Mouse (Mus musculus): ENCODE measurements around the gene Itpr3.

The Itpr3 gene

DNA sequence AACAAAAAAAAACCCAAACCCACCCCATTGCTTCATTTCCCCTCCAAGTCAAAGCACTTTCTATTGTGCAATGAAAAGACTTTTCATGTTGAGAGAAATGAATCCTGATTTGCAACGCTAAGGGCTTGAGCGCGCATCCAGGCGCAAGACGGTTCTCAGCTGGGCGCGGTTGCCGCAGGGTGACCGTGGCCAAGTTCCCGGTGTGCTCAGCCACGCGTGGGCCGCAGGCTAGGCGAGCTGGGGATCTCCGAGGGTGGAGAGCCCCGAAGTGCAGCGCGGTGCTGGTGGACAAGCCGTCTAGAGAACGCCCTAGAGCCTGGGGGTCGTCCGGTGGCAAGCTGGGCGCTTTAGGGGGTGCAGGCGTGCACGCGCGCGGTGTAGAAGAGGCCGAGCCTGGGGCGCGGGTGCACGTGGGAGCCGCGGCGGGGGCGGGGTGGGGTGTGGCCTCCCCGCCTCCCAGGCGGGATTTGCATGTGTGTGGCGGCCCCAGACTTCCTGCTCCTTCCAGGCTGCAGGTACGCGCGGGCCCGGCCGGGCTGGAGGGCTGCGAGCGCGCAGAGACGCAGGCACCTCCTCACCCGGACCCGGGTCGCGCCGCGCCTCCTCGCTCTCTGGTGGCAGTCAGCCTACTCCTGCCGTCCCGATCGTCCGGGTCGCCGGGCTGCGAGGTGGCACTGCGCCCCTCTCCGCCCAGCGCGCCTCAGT, at the start of gene Itpr3:
Gene Itpr3, plus strand, starts transcription at position 493 of the 705 bp plus-strand sequence.
- DNase-seq: no peak

- DNase-seq: no peak
These were observed 48.8 kb upstream of the Itpr3 start for GRCm38 (mm10) chr17:27008277-27008676.

- no peak for DNase-seq
These were observed 45.9 kb upstream of the Itpr3 start for GRCm38 (mm10) chr17:27011167-27011566.

DNA sequence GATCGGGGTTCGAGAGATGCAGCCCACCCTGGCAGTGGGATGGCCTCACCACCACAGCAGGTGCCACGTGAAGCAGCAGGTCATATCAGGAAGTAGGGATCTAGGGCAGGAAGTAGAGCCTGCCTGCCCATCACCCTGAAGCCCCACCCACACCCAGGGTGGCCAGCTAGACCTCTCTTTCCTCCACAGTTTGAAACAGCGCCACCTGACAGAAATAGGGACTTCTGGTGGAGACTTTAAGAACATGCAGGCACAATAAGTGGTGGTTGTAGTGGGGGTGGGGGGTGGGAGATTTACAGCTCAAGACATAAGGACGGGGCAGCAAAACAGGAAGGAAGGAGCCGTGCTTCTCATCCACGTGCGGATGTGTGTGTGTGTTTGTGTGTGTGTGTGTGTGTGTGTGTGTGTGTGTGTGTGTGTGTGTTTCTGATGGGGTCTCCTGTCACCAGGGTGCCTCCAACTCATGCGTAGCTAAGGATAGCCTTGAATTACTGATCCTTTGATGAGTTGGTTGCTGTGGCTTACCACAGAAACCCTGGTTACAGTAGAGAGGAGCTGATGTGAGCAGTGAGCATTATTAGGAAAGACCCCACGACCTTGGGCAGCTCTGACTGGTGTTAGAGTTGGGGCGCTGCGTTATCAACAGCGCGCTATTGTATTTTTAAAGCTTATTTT, 45.0 kb upstream of the Itpr3 start:
- no peak for DNase-seq

- DNase-seq: no peak
These were observed 44.2 kb upstream of the Itpr3 start for GRCm38 (mm10) chr17:27012909-27013308.

DNA sequence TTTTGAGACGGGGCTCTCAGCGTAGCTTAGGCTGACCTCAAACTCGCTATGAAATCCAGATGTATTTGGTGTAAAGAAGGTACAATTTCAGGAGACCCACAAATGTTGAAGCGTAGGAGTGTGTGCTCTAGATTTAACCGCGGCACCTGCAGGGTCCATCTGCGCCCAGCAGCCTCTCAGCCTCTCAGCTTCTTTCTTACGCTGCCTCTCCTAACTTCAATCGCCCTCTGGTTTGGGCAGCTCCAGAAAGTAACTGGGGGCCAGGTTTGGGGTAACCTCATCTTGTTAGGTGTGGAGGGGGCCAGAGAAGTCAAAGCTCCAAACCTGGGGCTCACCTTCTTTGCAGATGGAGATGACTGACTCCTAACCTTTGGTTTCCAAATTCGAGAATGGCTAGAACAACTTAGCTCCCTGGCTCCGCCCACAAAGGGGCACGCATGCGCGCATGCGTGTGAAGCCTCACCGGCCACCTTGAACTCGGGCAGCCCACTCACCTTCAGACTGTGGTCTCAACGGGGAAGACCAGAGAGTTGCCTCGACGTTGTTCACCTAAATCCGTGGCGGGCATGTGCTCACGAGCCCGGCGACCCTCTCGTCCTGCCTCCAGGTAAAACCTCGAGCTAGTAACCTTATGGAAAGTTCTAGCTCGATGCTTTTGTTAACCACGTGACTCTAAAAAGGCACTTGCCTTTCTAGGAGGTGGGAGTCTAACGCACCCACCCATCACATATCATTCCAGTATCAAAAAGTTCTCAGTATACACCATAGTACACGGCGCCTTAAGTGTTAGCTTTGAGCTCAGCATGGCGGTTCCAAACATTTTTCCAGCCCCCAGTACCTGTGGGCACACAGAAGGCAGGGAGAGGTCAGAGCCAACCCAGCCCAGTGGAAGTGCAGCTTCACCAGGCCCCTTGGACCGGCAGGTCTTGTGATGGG, 39.3 kb upstream of the Itpr3 start:
- DNase-seq: peak; percentile 83

- DNase-seq: peak; percentile 37
These were observed 38.4 kb upstream of the Itpr3 start for GRCm38 (mm10) chr17:27018555-27019196.

DNA sequence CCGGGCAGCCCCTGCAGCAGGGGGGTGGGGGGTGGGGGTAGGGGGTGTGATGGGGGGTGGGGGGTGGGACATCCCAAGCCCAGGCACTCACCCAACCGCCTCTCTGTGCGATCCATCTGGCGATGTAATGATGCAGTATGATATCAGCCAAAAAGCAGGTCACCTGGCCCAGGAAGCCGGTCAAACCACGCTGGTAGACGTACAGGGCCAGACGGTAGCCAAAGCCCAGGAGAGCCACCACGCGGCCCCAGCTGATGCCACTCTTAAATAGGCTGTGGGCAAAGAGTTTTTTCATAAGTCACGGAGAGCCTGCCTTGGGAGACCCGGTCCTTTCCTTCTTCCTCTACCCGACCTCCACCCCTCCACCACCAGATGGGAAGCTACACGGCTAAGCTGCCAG, 36.0 kb upstream of the Itpr3 start:
- no peak for DNase-seq

GRCm38 (mm10) chr17:27021736-27022135, 35.4 kb upstream of the Itpr3 start:
- DNase-seq: no peak

DNA sequence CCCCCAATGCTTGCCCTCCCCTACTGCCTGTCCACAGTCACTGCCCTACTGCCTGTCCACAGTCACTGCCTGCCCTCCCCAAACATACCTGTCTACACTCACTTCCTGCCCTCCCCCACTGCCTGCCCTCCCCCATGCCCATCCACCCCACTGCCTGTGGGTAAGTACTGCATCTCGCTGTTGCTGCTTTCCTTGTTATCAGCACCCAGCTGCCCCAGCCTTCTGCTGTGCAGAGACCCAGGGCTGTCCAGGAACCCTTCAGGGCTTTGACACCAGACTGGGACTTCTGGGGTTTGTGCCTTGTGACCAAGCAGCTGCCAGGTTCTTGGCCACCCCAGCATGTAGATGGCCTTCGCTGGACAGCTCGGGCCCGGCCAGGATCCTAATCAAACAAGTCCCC, 33.8 kb upstream of the Itpr3 start:
- DNase-seq: no peak

DNA sequence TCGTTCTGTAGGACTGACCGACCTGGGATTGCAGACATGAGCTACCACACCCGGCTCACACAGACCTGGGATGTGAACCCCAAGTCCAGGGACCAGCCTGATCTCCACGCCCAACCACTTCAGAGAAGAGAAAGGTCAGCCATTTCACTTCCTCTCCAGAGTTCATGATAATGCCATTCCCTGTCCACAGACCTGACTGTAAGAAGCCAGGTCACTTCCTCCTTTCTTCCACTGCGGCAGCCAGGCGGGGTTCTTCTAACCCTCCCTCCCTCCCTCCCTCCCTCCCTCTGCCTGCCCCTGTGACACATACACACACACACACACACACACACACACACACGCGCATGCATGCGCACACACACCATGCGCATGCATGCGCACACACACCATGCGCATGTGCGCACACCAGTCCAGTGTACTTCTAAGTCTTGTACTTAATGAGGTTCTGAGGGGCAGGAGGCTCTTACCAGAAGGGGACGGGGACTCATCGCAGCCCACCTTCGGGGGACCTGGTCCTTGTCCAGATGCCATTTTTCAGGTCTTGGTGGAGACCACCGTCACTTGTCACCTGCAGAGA, 31.7 kb upstream of the Itpr3 start:
- DNase-seq: no peak

- no peak for DNase-seq
These were observed 31.2 kb upstream of the Itpr3 start for GRCm38 (mm10) chr17:27025951-27026350.

- peak; percentile 64 for DNase-seq
These were observed 29.4 kb upstream of the Itpr3 start for GRCm38 (mm10) chr17:27027460-27028283.

- DNase-seq: peak; percentile 84
These were observed 28.8 kb upstream of the Itpr3 start for GRCm38 (mm10) chr17:27028284-27028795.

DNA sequence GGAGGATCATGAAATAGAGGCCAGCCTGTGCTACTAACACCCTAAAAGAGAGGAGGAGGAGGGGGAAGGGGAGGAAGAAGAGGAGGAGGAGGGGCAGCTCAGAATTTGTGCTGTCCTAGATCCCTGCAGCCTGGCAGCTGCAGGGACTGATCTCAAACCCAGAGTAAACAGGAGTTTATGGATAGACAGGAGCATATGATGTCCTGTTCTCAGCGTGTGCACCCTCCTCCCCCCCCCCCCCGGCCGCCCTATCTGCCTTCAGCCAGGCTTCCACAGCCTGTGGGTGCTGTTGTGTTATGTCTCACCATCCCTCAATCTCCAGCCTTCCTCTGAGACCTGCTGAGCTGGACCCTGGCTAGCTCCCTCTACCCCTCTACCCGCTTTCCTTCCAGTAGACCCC, 28.2 kb upstream of the Itpr3 start, which contains the start of gene Bak1:
Gene Bak1, minus strand, starts transcription at position 101 of the 400 bp plus-strand sequence.
- DNase-seq: no peak

DNA sequence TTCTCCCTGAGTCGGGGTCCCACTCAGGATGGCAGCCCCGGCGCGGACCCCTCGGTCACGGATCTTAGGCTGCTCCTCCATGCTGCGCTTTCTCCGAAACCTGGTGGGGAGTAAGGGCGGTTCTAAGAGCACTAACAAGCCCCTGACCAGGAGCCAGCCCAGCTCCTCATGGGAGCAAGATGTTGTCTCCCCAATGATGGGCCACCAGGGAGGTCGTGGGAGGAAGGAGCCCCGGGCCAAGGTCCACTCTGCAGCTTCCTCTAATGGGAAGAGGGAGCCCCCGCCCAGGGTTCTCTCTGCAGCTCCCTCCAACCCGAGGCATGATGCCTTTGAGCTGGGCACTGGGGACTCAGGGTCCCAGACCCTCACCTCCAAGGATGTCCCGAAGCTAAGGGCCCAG, 27.7 kb upstream of the Itpr3 start:
- DNase-seq: no peak

DNA sequence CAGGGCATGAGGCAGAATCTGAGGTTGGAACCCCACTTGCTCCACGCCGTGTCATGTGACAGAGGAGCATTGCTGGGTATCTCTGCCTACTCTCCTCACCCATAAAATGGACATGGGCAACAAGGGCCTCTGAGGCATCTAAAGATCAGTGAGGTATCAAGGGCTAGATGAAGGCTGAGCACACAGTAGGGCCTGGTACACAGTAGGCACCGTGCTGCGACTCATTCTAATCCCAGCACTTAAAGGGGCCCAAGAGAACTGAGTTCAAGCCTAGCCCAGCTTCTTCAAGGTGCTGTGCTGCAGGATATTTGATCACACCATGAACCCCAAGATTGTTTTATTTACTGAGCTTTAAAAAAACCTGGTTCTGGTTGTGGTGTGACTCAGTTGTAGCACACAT, 26.2 kb upstream of the Itpr3 start:
- DNase-seq: no peak

DNA sequence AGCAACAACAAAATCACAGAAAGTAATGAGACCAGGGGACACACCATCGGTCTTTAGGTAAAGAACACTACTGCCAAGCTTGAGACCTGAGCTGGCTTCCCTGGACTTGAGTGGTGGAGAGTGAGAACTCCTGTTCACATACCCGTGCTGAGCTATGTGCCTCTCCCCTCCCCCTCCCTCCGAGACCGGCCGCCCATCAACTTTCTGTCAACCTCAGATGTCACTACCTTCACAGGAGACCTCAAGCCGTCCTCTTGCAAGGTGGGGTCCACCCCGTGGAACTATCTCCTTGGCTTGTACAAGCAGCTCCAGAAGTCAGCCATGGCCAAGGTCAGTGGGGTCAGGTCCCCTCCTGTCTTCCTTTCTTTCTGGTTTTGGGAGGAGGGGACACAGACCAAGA, 24.8 kb upstream of the Itpr3 start:
- no peak for DNase-seq

DNA sequence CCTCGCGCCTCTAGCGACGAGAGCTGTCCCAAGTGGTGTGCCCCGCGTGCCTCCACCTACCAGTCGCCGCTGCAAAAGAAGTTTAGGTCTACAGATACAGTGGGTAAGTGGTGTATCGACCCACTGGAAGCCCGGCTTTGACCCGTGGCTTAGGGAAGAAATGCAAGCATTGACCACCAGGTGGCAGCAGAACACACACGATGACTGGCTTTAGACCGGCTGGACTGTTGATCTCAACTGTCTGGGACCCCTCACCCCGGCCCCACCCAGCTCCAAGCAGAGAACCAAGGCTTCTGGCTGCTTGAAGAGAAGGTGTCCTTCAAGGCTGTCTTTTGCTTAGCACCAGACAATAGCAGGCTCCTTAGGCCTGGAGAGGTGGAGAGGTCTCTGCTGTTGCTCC, 24.2 kb upstream of the Itpr3 start:
- peak; percentile 78 for DNase-seq

DNA sequence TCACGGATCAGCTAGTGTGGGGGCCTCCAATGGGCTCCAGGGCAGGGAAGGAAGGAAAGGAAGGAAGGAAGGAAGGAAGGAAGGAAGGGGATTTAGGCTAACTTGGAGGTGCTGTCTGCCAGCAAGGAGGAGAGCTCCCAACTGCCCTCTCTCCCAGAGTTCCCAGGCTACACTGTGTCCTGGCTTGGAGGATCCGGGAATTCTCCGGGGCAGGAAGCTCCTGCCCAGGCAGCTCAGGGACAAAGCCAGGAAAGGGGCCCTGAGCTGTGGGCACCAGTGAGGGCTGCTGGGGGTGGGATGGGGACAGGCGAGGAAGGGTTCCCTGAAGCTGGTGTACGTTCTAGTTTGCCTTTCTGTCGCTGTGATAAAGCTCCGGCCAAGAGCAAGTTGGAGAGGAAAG, 20.6 kb upstream of the Itpr3 start:
- no peak for DNase-seq

DNA sequence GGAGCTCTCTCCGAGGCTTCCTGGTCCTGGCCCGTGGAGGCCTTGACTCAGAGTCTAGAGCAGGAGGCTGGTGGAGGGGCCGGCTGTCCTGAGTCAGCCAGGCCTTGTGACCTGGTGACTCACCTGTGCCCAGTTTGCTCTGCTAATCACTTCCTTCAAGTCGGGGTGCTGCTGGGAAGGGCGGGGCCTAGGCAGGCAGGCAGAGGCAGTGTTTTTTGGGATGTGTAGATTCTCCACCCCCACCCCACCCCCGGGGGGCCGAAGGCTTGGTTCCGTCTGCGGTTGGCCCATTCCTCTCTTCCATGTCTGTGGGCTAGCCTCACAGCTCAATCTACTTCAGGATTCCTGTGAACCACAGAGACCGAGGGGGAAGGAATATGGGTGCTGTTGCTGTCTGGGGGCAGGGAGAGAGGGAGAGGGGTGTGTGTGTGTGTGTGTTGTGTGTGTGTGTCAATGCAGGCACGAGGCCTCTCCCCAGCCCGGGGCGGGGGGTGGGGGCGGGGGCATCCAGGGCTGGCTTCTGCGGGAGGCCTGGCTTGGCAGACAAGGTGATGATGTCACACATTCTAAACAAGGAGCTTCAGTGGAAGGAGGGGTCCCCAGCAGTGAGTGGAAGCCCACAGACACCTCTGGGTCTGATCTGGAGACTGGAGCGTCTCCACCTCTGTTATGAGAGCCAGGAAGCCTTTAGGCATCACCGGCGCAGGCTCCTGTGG, 18.6 kb upstream of the Itpr3 start:
- no peak for DNase-seq

Measured in right cerebral cortex, postnatal 4 days (tissue).